Mouse (Mus musculus): ENCODE data around the gene Apol8.

Gene Apol8

DNA sequence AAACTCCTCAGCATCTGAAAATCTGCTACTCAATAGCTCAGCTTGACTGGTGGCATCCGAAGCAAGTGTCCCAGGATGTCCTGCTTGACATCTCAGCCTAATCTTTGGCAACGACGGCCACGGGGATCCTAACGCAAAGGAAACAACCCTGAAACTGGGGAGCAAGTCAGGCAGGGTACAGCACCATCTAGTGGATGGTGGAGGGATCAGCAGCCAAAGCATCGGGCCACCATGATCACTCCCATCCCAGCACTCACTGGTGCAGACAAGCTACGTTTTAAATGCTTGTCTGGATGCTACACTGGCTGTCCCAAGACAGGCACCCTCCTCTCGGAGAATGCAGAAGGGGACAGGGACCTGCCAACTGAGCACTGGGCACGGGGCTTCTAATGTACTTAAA lies at the start of gene Apol8:
Gene Apol8, minus strand, starts transcription at position 156 of the 400 bp plus-strand sequence.
- DNase-seq = peak; percentile 74

DNA sequence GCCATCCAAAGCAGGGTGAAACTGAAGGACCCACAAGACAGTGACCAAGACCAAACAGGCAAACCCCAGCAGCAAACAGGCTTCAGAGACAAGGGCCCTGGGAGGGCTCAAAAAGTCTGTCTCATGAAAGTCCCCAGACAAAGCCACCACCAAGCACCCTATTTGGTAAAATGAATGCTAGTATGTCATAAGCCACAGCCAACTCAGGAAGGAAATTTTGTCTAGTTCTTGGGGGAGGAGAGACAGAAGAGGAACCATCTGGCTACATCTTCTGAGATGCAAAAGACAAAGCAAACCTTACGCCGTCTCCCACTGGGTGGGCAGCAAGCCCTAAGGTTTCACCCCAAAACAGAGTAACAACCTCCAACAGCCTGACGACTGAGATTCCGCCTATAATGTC lies 48.9 kb upstream of the Apol8 start:
- peak; percentile 48 for DNase-seq

- peak; percentile 59 for DNase-seq
Measured at GRCm38 (mm10) chr15:77804949-77805348, 48.1 kb upstream of the Apol8 start.

- DNase-seq = peak; percentile 44
Measured at GRCm38 (mm10) chr15:77804460-77804859, 47.7 kb upstream of the Apol8 start.

DNA sequence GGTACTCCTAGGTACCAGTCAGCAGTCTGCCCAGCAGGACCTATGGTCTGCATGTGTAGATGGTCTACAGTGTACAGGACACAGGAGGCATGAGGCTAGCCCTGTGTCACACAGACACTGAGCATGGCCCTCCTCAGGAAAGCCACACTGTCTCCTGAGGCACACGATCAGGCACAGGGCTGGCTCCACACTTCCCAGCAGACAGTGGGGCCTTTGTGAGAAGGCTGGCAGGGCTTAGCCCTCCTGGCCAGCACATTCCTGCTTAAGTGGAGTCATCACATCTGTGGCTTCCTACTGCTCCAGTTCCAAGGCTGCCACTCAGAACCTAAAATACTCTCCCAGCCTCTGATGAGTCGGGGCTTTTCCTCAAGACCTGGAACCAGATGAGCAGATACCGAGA lies 46.9 kb upstream of the Apol8 start:
- no peak for DNase-seq

- DNase-seq = peak; percentile 72
Measured at GRCm38 (mm10) chr15:77802992-77803391, 46.2 kb upstream of the Apol8 start.

DNA sequence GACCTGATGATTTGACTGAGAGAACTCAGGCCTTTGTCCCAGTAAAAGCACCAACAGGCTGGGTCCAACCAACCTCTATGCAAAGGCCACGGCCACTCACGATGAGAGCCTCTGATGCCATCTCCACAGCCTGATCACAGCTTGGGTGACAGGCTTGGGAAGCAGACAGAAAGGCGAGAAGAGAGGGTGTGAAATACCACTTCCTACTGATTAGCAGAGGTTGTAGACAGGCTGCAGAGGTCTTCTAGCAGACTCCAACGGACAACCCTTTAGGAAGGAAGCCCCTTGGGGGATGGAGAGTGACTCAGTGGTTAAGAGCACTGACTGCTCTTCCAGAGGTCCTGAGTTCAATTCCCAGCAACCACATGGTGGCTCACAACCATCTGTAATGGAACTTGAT lies 44.4 kb upstream of the Apol8 start:
- DNase-seq = peak; percentile 41

DNA sequence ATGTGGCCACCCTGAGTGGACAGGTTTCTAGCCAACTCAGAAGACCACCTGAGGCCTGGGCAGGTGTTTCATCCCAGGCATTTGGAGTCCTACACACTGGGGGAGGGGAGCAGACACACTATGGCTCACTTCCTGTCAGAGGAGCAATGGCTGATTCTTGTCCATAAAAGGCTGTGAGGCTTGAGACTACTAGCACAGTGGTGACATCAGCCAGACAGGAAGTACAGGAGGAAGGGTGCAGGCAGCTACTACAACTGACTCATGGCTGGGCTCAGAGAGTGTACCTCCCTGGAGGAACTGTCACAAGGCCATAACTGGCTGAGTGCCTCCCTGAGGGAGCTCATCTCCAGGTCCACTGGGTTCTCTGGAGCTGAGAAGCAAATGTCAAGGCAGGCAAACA lies 43.7 kb upstream of the Apol8 start:
- peak; percentile 71 for DNase-seq

GRCm38 (mm10) chr15:77799491-77800474 lies 43.0 kb upstream of the Apol8 start:
- peak; percentile 43 for DNase-seq

- DNase-seq = peak; percentile 81
Measured at GRCm38 (mm10) chr15:77798664-77799490, 42.1 kb upstream of the Apol8 start.

DNA sequence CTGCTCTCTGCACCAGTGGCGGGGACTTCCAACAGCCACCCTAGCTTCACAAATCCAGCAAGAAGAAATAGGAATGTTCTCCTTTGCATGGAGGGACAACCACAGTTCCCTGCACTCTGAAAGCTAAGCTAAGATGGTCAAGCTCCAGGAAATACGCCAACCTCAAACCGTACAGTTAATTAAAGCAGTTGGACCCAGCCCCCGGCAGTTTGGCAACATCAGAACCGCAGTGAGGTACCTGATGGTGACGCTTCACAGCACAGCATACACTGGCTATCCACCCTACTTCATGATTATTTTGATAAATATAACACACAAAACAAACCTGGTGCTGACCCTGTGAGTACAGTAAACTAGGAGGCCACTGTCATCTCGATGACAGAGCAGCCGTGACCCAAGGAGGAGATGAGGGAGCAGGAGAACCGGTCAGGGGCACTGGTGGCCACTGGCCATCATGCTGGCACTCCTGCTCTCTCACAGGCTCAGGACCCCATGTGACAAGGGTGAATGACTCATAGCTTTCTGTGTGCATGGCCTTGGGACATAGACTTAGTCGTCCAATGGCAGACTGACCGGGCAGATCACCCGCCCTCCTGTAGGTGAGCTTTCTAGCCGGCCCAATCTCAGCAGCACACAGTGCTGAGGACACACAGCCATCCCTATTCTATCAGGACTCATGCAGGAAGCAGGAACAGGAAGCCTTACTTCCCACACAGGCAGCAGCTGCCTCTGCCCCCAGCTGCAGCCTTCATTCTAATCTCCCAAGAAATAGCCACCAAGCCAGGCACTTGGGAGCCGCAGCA lies 41.0 kb upstream of the Apol8 start:
- DNase-seq = no peak

DNA sequence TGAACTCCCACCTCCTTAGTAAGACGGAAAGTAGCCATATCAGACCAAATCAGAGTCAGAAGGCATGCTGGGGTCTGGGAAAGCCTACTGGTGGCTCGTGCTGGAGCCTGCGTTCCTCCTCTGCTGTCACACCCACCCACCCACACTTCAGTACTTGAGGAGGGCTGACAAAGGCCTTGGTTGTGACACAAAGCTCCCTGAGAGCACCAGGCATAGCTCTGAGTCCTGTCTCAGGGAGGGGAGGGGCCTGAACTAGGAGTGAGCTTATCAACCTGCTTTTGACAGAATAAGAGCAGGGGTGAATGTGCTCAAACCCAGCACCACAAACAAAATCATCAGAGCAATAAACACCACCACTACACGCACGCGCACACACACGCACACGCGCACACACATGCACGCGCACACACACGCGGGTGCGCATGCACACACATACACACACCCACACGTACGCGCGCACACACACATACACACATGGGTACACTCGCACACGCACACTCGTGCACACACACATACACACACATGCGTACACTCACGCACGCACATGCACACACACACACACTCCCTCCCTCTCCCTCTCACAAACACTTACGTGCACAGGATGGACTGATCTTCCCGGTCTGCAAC lies 39.7 kb upstream of the Apol8 start:
- DNase-seq = no peak

GRCm38 (mm10) chr15:77794908-77795356 lies 38.1 kb upstream of the Apol8 start:
- no peak for DNase-seq

DNA sequence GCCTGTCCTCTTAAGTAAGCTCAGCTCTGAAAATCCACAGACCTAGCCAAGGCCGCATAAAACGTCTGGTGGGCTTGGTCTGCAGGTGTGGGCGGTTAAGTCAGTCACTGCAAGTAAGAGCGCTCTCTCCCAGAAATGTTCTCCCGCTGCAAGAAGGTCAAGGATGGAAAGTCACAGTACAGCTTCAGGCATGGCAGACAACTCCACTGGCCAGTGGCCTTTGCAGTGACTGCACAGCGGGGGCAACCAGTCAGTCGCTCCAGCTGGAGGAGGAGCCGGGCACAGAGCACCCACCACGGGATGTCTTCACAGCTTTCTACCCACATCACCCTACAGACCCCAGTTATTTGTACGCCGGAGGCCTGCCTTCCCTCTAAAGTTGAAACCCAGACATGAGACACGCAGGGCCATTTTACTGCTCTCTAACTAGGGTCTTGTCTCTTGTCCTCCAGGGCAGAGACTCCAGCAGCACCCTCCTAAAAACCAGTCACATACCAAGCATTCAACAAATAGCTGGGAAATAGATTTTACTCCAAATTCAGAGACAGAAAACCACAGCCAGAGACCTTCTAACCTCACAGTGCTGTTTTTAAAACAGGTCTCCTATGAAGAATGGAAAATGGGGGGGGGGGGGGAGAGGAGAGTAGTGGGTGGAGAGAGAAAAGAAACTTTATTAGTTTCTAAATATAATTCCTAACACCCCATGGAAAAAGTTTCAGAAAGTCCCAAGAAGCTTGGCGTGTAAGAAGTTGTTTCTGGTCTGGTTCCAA lies 37.5 kb upstream of the Apol8 start:
- no peak for DNase-seq

- DNase-seq = no peak
Measured at GRCm38 (mm10) chr15:77793554-77793953, 36.8 kb upstream of the Apol8 start.

DNA sequence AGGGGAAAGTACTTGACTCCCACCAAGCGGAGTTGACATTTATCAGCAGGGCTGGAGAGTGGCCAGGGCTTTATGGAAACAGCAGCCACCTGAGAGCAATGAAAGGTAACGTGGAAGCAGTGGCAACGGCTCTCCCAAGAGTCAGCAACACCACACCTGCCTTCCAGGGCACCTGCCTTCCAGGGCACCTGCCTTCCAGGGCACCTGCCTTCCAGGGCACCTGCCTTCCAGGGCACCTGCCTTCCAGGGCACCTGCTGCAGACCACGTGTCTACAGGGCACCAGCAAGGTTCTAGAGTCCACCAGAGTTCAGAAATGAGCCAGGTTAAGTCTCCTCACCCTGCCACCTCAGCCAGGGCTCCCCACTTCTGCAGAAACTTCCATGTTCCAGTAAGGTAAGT lies 36.3 kb upstream of the Apol8 start:
- DNase-seq = no peak

- DNase-seq = no peak
Measured at GRCm38 (mm10) chr15:77792056-77792455, 35.3 kb upstream of the Apol8 start.

DNA sequence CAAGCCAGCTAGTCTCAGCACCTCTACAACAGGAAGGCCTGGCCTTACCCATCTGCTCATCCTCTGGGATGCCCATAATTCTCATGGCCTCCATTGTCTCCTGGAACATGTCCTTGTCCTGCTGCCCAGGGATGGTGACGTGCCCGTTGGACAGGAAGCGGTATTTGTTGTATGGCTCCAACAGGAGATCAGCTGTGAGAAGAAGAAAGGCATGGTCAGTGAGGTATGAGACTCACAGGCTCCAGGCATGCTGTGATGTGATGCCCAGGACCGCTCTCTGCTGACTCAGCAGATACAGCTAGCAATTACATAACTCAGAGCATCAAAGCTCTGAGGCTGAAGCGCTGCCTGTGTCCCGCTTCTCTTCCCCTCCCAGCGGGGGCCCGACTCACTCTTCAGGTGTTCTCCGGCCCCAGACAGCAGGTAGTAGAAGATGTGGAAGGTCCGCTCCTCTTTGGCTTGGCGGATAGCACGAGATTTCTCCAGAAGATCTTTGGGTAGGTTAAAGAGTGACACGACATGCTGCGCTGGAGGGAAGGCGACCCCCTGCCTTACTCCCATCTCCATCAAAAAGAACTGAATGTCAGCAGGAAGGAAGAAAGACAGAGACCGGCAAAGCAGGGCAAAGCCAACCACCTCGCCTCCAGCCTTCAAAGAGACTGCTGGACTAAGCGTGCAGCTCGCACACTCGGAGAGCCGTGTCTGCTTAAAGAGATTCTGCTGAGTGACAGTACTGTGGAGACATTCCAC lies 34.0 kb upstream of the Apol8 start:
- no peak for DNase-seq

- no peak for DNase-seq
Measured at GRCm38 (mm10) chr15:77789186-77789585, 32.4 kb upstream of the Apol8 start.

GRCm38 (mm10) chr15:77788356-77788755 lies 31.6 kb upstream of the Apol8 start:
- no peak for DNase-seq

GRCm38 (mm10) chr15:77785807-77786206 lies 29.0 kb upstream of the Apol8 start:
- no peak for DNase-seq

Data from thymus, postnatal 4 days (tissue).